Mouse (Mus musculus): Measurements from ENCODE around the gene Gm5142. TPM values are rescaled to one million over a fixed set of nuclear protein-coding genes. Genes with fewer than 3 reads are reported as not detected.

Gene Gm5142
- polyA plus RNA-seq, 1 experiment from 2014 or later = not detected

GRCm38 (mm10) chr14:59201604-59202215 is 23.2 kb upstream of the Gm5142 start:
- no peak for ATAC-seq (ENCODE audit: insufficient number of reproducible peaks, insufficient read depth, low FRiP score, low read depth)
- Histone ChIP-seq H3K9ac (ENCODE audit: low read length) (peak overlapping the region; percentile 82), H3K9me3 (ENCODE audit: control insufficient read depth, low read length) (no peaks in the 10 kb centered on the region), H3K36me3 (ENCODE audit: control insufficient read depth, insufficient read depth, low read length) (no peaks in the 10 kb centered on the region), H3K4me1 (ENCODE audit: control insufficient read depth in 2 of 2, insufficient read depth in 2 of 2, low read length in 2 of 2) (peaks cover 2 to 3% of the 10 kb centered on the region in 2 experiments; a peak in 2 of 4 replicates), H3K4me3 (ENCODE audit: control insufficient read depth in 1 of 2, insufficient read depth in 1 of 2, low read depth in 1 of 2, low read length in 2 of 2) (peak overlapping the region; percentile 66 to 76), H3K27ac (replicated peaks in 1 of 2; ENCODE audit: control insufficient read depth in 1 of 2, insufficient read depth in 1 of 2, low read depth in 2 of 2, low read length in 2 of 2) (peak overlapping the region; percentile 79 to 89), H3K4me2 (ENCODE audit: low read length) (peak overlapping the region; percentile 92), H3K27me3 (ENCODE audit: control insufficient read depth, insufficient read depth, low read length) (no peaks in the 10 kb centered on the region)
- 4% methylated on average over 21 of the region's 21 CpGs for WGBS

- under 1% methylated on average over 92 of the region's 96 CpGs for WGBS
Measured at GRCm38 (mm10) chr14:59200711-59201603, 22.4 kb upstream of the Gm5142 start, which contains the start of gene Rcbtb1. Gene Rcbtb1, plus strand, starts transcription at chr14:59201209.

GRCm38 (mm10) chr14:59186121-59186520 is 7.6 kb upstream of the Gm5142 start:
- Histone ChIP-seq H3K27ac (replicated peaks in 1 of 2; ENCODE audit: control insufficient read depth in 1 of 2, insufficient read depth in 1 of 2, low read depth in 2 of 2, low read length in 2 of 2) (no peak overlapping the region), H3K9me3 (ENCODE audit: control insufficient read depth, low read length) (no peaks in the 10 kb centered on the region), H3K4me1 (ENCODE audit: control insufficient read depth in 2 of 2, insufficient read depth in 2 of 2, low read length in 2 of 2) (no peaks in the 10 kb centered on the region), H3K27me3 (ENCODE audit: control insufficient read depth, insufficient read depth, low read length) (no peaks in the 10 kb centered on the region), H3K9ac (ENCODE audit: low read length) (no peak overlapping the region), H3K36me3 (ENCODE audit: control insufficient read depth, insufficient read depth, low read length) (no peaks in the 10 kb centered on the region), H3K4me2 (ENCODE audit: low read length) (no peak overlapping the region), H3K4me3 (ENCODE audit: control insufficient read depth in 1 of 2, insufficient read depth in 1 of 2, low read depth in 1 of 2, low read length in 2 of 2) (no peak overlapping the region)
- 88% methylated on average over 2 of the region's 2 CpGs for WGBS
- no peak for ATAC-seq (ENCODE audit: insufficient number of reproducible peaks, insufficient read depth, low FRiP score, low read depth)

More at GRCm38 (mm10) chr14:59200711-59201603, 22.4 kb upstream of the Gm5142 start, which contains the start of gene Rcbtb1:
- H3K27ac ChIP-seq (replicated peaks in 1 of 2; ENCODE audit: control insufficient read depth in 1 of 2, insufficient read depth in 1 of 2, low read depth in 2 of 2, low read length in 2 of 2) = peak within 1 kb of the TSS; percentile 79 to 89
- H3K4me2 ChIP-seq (ENCODE audit: low read length) = peak within 1 kb of the TSS; percentile 92
- H3K4me3 ChIP-seq (ENCODE audit: control insufficient read depth in 1 of 2, insufficient read depth in 1 of 2, low read depth in 1 of 2, low read length in 2 of 2) = peak within 1 kb of the TSS; percentile 66 to 76
- ATAC-seq (ENCODE audit: insufficient number of reproducible peaks, insufficient read depth, low FRiP score, low read depth) = peak; percentile 93
- no peaks in the 10 kb centered on the region for H3K36me3 ChIP-seq (ENCODE audit: control insufficient read depth, insufficient read depth, low read length)
- peak within 1 kb of the TSS; percentile 82 for H3K9ac ChIP-seq (ENCODE audit: low read length)
- H3K9me3 ChIP-seq (ENCODE audit: control insufficient read depth, low read length) = no peaks in the 10 kb centered on the region; the same call in 1 of the 2 replicates
- H3K27me3 ChIP-seq (ENCODE audit: control insufficient read depth, insufficient read depth, low read length) = no peaks in the 10 kb centered on the region
- peaks cover 2 to 3% of the 10 kb centered on the region in 2 experiments; a peak in 2 of 4 replicates for H3K4me1 ChIP-seq (ENCODE audit: control insufficient read depth in 2 of 2, insufficient read depth in 2 of 2, low read length in 2 of 2)

GRCm38 (mm10) chr14:59185514-59185913 is 7.0 kb upstream of the Gm5142 start:
- H3K27ac ChIP-seq (replicated peaks in 1 of 2; ENCODE audit: control insufficient read depth in 1 of 2, insufficient read depth in 1 of 2, low read depth in 2 of 2, low read length in 2 of 2) = no peak overlapping the region
- no peak for ATAC-seq (ENCODE audit: insufficient number of reproducible peaks, insufficient read depth, low FRiP score, low read depth)

GRCm38 (mm10) chr14:59182732-59183131 is 4.2 kb upstream of the Gm5142 start:
- Histone ChIP-seq H3K4me2 (ENCODE audit: low read length) (no peak overlapping the region), H3K9me3 (ENCODE audit: control insufficient read depth, low read length) (no peaks in the 10 kb centered on the region), H3K9ac (ENCODE audit: low read length) (no peak overlapping the region), H3K36me3 (ENCODE audit: control insufficient read depth, insufficient read depth, low read length) (no peaks in the 10 kb centered on the region), H3K4me3 (ENCODE audit: control insufficient read depth in 1 of 2, insufficient read depth in 1 of 2, low read depth in 1 of 2, low read length in 2 of 2) (no peak overlapping the region), H3K27ac (replicated peaks in 1 of 2; ENCODE audit: control insufficient read depth in 1 of 2, insufficient read depth in 1 of 2, low read depth in 2 of 2, low read length in 2 of 2) (no peak overlapping the region), H3K27me3 (ENCODE audit: control insufficient read depth, insufficient read depth, low read length) (no peaks in the 10 kb centered on the region), H3K4me1 (ENCODE audit: control insufficient read depth in 2 of 2, insufficient read depth in 2 of 2, low read length in 2 of 2) (no peaks in the 10 kb centered on the region)
- 68% methylated on average over 2 of the region's 2 CpGs for WGBS
- ATAC-seq (ENCODE audit: insufficient number of reproducible peaks, insufficient read depth, low FRiP score, low read depth) = no peak

More at GRCm38 (mm10) chr14:59185514-59185913, 7.0 kb upstream of the Gm5142 start:
- no peaks in the 10 kb centered on the region for H3K4me1 ChIP-seq (ENCODE audit: control insufficient read depth in 2 of 2, insufficient read depth in 2 of 2, low read length in 2 of 2)
- no peak overlapping the region for H3K4me2 ChIP-seq (ENCODE audit: low read length)
- no peaks in the 10 kb centered on the region for H3K36me3 ChIP-seq (ENCODE audit: control insufficient read depth, insufficient read depth, low read length)
- no peak overlapping the region for H3K9ac ChIP-seq (ENCODE audit: low read length)
- no peaks in the 10 kb centered on the region for H3K27me3 ChIP-seq (ENCODE audit: control insufficient read depth, insufficient read depth, low read length)
- H3K9me3 ChIP-seq (ENCODE audit: control insufficient read depth, low read length) = no peaks in the 10 kb centered on the region
- no peak overlapping the region for H3K4me3 ChIP-seq (ENCODE audit: control insufficient read depth in 1 of 2, insufficient read depth in 1 of 2, low read depth in 1 of 2, low read length in 2 of 2)

- no peak overlapping the region for H3K4me3 ChIP-seq (ENCODE audit: control insufficient read depth in 1 of 2, insufficient read depth in 1 of 2, low read depth in 1 of 2, low read length in 2 of 2)
- H3K9me3 ChIP-seq (ENCODE audit: control insufficient read depth, low read length) = no peaks in the 10 kb centered on the region
- no peaks in the 10 kb centered on the region for H3K36me3 ChIP-seq (ENCODE audit: control insufficient read depth, insufficient read depth, low read length)
- 62% methylated on average over 3 of the region's 3 CpGs for WGBS
- no peak for ATAC-seq (ENCODE audit: insufficient number of reproducible peaks, insufficient read depth, low FRiP score, low read depth)
- H3K27ac ChIP-seq (replicated peaks in 1 of 2; ENCODE audit: control insufficient read depth in 1 of 2, insufficient read depth in 1 of 2, low read depth in 2 of 2, low read length in 2 of 2) = no peak overlapping the region
- H3K9ac ChIP-seq (ENCODE audit: low read length) = no peak overlapping the region
- no peaks in the 10 kb centered on the region for H3K27me3 ChIP-seq (ENCODE audit: control insufficient read depth, insufficient read depth, low read length)
- no peak overlapping the region for H3K4me2 ChIP-seq (ENCODE audit: low read length)
- H3K4me1 ChIP-seq (ENCODE audit: control insufficient read depth in 2 of 2, insufficient read depth in 2 of 2, low read length in 2 of 2) = no peaks in the 10 kb centered on the region
Measured at GRCm38 (mm10) chr14:59157016-59157698, 21.4 kb downstream of the Gm5142 start.

GRCm38 (mm10) chr14:59155589-59155988 is 23.0 kb downstream of the Gm5142 start:
- Histone ChIP-seq H3K27me3 (ENCODE audit: control insufficient read depth, insufficient read depth, low read length) (no peaks in the 10 kb centered on the region), H3K27ac (replicated peaks in 1 of 2; ENCODE audit: control insufficient read depth in 1 of 2, insufficient read depth in 1 of 2, low read depth in 2 of 2, low read length in 2 of 2) (no peak overlapping the region), H3K36me3 (ENCODE audit: control insufficient read depth, insufficient read depth, low read length) (no peaks in the 10 kb centered on the region), H3K4me1 (ENCODE audit: control insufficient read depth in 2 of 2, insufficient read depth in 2 of 2, low read length in 2 of 2) (no peaks in the 10 kb centered on the region), H3K4me3 (ENCODE audit: control insufficient read depth in 1 of 2, insufficient read depth in 1 of 2, low read depth in 1 of 2, low read length in 2 of 2) (no peak overlapping the region), H3K9me3 (ENCODE audit: control insufficient read depth, low read length) (no peaks in the 10 kb centered on the region), H3K9ac (ENCODE audit: low read length) (no peak overlapping the region), H3K4me2 (ENCODE audit: low read length) (no peak overlapping the region)
- WGBS = 66% methylated on average over 2 of the region's 2 CpGs
- ATAC-seq (ENCODE audit: insufficient number of reproducible peaks, insufficient read depth, low FRiP score, low read depth) = no peak

All from heart, embryonic 14.5 days (tissue).